Mouse (Mus musculus): Measurements from ENCODE around the gene Tpsg1. TPM values are rescaled to one million over a fixed set of nuclear protein-coding genes. Genes with fewer than 3 reads are reported as not detected.

Tpsg1 gene
- polyA plus RNA-seq, 1 experiment from 2014 or later = 6.3 TPM

- H3K4me1 ChIP-seq (replicated peaks; ENCODE audit: control insufficient read depth, insufficient read depth, low read length) = peaks cover 39% of the 10 kb centered on the region
- 74% methylated on average over 6 of the region's 6 CpGs for WGBS
- H3K27ac ChIP-seq (ENCODE audit: low read depth) = no peak overlapping the region
- H3K27me3 ChIP-seq (replicated peaks; ENCODE audit: control insufficient read depth, insufficient read depth, low read length) = no peaks in the 10 kb centered on the region
- H3K4me2 ChIP-seq (ENCODE audit: low read length) = no peak overlapping the region
- ATAC-seq (replicated peaks; ENCODE audit: low FRiP score, low TSS enrichment, low read depth) (no peak), DNase-seq (ENCODE audit: low spot score) (no peak)
- no peak overlapping the region for H3K4me3 ChIP-seq (ENCODE audit: low read depth, low read length)
- no peak overlapping the region for H3K9ac ChIP-seq (ENCODE audit: low read length)
- no peaks in the 10 kb centered on the region for H3K36me3 ChIP-seq (ENCODE audit: control insufficient read depth, insufficient read depth, low read length)
- no peaks in the 10 kb centered on the region for H3K9me3 ChIP-seq (ENCODE audit: control insufficient read depth, low read length)
These were observed 41.1 kb downstream of the Tpsg1 start for GRCm38 (mm10) chr17:25410180-25410579.

GRCm38 (mm10) chr17:25410786-25411185, 41.7 kb downstream of the Tpsg1 start:
- 40% methylated on average over 7 of the region's 7 CpGs for WGBS
- H3K4me1 ChIP-seq (replicated peaks; ENCODE audit: control insufficient read depth, insufficient read depth, low read length) = peaks cover 39% of the 10 kb centered on the region
- no peaks in the 10 kb centered on the region for H3K27me3 ChIP-seq (replicated peaks; ENCODE audit: control insufficient read depth, insufficient read depth, low read length)
- H3K36me3 ChIP-seq (ENCODE audit: control insufficient read depth, insufficient read depth, low read length) = no peaks in the 10 kb centered on the region
- no peak overlapping the region for H3K27ac ChIP-seq (ENCODE audit: low read depth)
- no peak overlapping the region for H3K4me2 ChIP-seq (ENCODE audit: low read length)
- H3K9me3 ChIP-seq (ENCODE audit: control insufficient read depth, low read length) = no peaks in the 10 kb centered on the region
- DNase-seq (ENCODE audit: low spot score) = no peak
- no peak overlapping the region for H3K9ac ChIP-seq (ENCODE audit: low read length)
- H3K4me3 ChIP-seq (ENCODE audit: low read depth, low read length) = no peak overlapping the region
- ATAC-seq (replicated peaks; ENCODE audit: low FRiP score, low TSS enrichment, low read depth) = no peak

GRCm38 (mm10) chr17:25411251-25411650, 42.2 kb downstream of the Tpsg1 start:
- no peak for DNase-seq (ENCODE audit: low spot score)
- WGBS = 50% methylated on average over 4 of the region's 4 CpGs
- H3K4me3 ChIP-seq (ENCODE audit: low read depth, low read length) = no peak overlapping the region
- no peak for ATAC-seq (replicated peaks; ENCODE audit: low FRiP score, low TSS enrichment, low read depth)
- no peaks in the 10 kb centered on the region for H3K27me3 ChIP-seq (replicated peaks; ENCODE audit: control insufficient read depth, insufficient read depth, low read length)
- H3K36me3 ChIP-seq (ENCODE audit: control insufficient read depth, insufficient read depth, low read length) = no peaks in the 10 kb centered on the region
- no peak overlapping the region for H3K4me2 ChIP-seq (ENCODE audit: low read length)
- H3K9me3 ChIP-seq (ENCODE audit: control insufficient read depth, low read length) = no peaks in the 10 kb centered on the region
- no peak overlapping the region for H3K9ac ChIP-seq (ENCODE audit: low read length)
- no peak overlapping the region for H3K27ac ChIP-seq (ENCODE audit: low read depth)
- peaks cover 39% of the 10 kb centered on the region for H3K4me1 ChIP-seq (replicated peaks; ENCODE audit: control insufficient read depth, insufficient read depth, low read length)

GRCm38 (mm10) chr17:25414209-25414608, 45.1 kb downstream of the Tpsg1 start:
- H3K4me3 ChIP-seq (ENCODE audit: low read depth, low read length) = no peak overlapping the region
- ATAC-seq (replicated peaks; ENCODE audit: low FRiP score, low TSS enrichment, low read depth) (no peak), DNase-seq (ENCODE audit: low spot score) (no peak)
- no peak overlapping the region for H3K27ac ChIP-seq (ENCODE audit: low read depth)
- no peak overlapping the region for H3K9ac ChIP-seq (ENCODE audit: low read length)
- no peaks in the 10 kb centered on the region for H3K36me3 ChIP-seq (ENCODE audit: control insufficient read depth, insufficient read depth, low read length)
- H3K9me3 ChIP-seq (ENCODE audit: control insufficient read depth, low read length) = no peaks in the 10 kb centered on the region
- H3K4me2 ChIP-seq (ENCODE audit: low read length) = no peak overlapping the region
- H3K4me1 ChIP-seq (replicated peaks; ENCODE audit: control insufficient read depth, insufficient read depth, low read length) = peaks cover 37% of the 10 kb centered on the region
- WGBS = 61% methylated on average over 4 of the region's 4 CpGs
- H3K27me3 ChIP-seq (replicated peaks; ENCODE audit: control insufficient read depth, insufficient read depth, low read length) = no peaks in the 10 kb centered on the region

GRCm38 (mm10) chr17:25414917-25415316, 45.8 kb downstream of the Tpsg1 start:
- DNase-seq (ENCODE audit: low spot score) (no peak), ATAC-seq (replicated peaks; ENCODE audit: low FRiP score, low TSS enrichment, low read depth) (no peak)
- Histone ChIP-seq H3K36me3 (ENCODE audit: control insufficient read depth, insufficient read depth, low read length) (no peaks in the 10 kb centered on the region), H3K4me1 (replicated peaks; ENCODE audit: control insufficient read depth, insufficient read depth, low read length) (peaks cover 39% of the 10 kb centered on the region), H3K9me3 (ENCODE audit: control insufficient read depth, low read length) (no peaks in the 10 kb centered on the region), H3K4me3 (ENCODE audit: low read depth, low read length) (no peak overlapping the region), H3K27me3 (replicated peaks; ENCODE audit: control insufficient read depth, insufficient read depth, low read length) (no peaks in the 10 kb centered on the region), H3K9ac (ENCODE audit: low read length) (no peak overlapping the region), H3K27ac (ENCODE audit: low read depth) (peak overlapping the region; percentile 17; the same call in 1 of the 2 replicates), H3K4me2 (ENCODE audit: low read length) (no peak overlapping the region)
- WGBS = 31% methylated on average over 3 of the region's 3 CpGs

GRCm38 (mm10) chr17:25415421-25415913, 46.4 kb downstream of the Tpsg1 start:
- no peaks in the 10 kb centered on the region for H3K27me3 ChIP-seq (replicated peaks; ENCODE audit: control insufficient read depth, insufficient read depth, low read length)
- H3K27ac ChIP-seq (ENCODE audit: low read depth) = peak overlapping the region; percentile 17; the same call in 1 of the 2 replicates
- no peaks in the 10 kb centered on the region for H3K36me3 ChIP-seq (ENCODE audit: control insufficient read depth, insufficient read depth, low read length)
- WGBS = 0% methylated on average over 4 of the region's 6 CpGs
- H3K4me3 ChIP-seq (ENCODE audit: low read depth, low read length) = no peak overlapping the region
- H3K9me3 ChIP-seq (ENCODE audit: control insufficient read depth, low read length) = no peaks in the 10 kb centered on the region
- DNase-seq (ENCODE audit: low spot score) (no peak), ATAC-seq (replicated peaks; ENCODE audit: low FRiP score, low TSS enrichment, low read depth) (peak; percentile 50)
- H3K4me2 ChIP-seq (ENCODE audit: low read length) = no peak overlapping the region
- H3K9ac ChIP-seq (ENCODE audit: low read length) = no peak overlapping the region
- peaks cover 39% of the 10 kb centered on the region for H3K4me1 ChIP-seq (replicated peaks; ENCODE audit: control insufficient read depth, insufficient read depth, low read length)

GRCm38 (mm10) chr17:25416219-25416618, 47.1 kb downstream of the Tpsg1 start:
- ATAC-seq (replicated peaks; ENCODE audit: low FRiP score, low TSS enrichment, low read depth) (peak; percentile 37; the same call in 1 of the 2 replicates), DNase-seq (ENCODE audit: low spot score) (peak; percentile 65)
- Histone ChIP-seq H3K4me2 (ENCODE audit: low read length) (peak overlapping the region; percentile 0; the same call in 1 of the 2 replicates), H3K9ac (ENCODE audit: low read length) (no peak overlapping the region), H3K4me3 (ENCODE audit: low read depth, low read length) (no peak overlapping the region), H3K36me3 (ENCODE audit: control insufficient read depth, insufficient read depth, low read length) (no peaks in the 10 kb centered on the region), H3K4me1 (replicated peaks; ENCODE audit: control insufficient read depth, insufficient read depth, low read length) (peaks cover 39% of the 10 kb centered on the region), H3K27me3 (replicated peaks; ENCODE audit: control insufficient read depth, insufficient read depth, low read length) (no peaks in the 10 kb centered on the region), H3K9me3 (ENCODE audit: control insufficient read depth, low read length) (no peaks in the 10 kb centered on the region), H3K27ac (ENCODE audit: low read depth) (peak overlapping the region; percentile 17; the same call in 1 of the 2 replicates)
- WGBS = 21% methylated on average over 3 of the region's 3 CpGs

- DNase-seq (ENCODE audit: low spot score) = no peak
- Histone ChIP-seq H3K27ac (ENCODE audit: low read depth) (no peak overlapping the region), H3K4me3 (ENCODE audit: low read depth, low read length) (no peak overlapping the region), H3K4me1 (replicated peaks; ENCODE audit: control insufficient read depth, insufficient read depth, low read length) (peaks cover 39% of the 10 kb centered on the region), H3K9me3 (ENCODE audit: control insufficient read depth, low read length) (no peaks in the 10 kb centered on the region), H3K9ac (ENCODE audit: low read length) (no peak overlapping the region), H3K4me2 (ENCODE audit: low read length) (no peak overlapping the region), H3K36me3 (ENCODE audit: control insufficient read depth, insufficient read depth, low read length) (no peaks in the 10 kb centered on the region), H3K27me3 (replicated peaks; ENCODE audit: control insufficient read depth, insufficient read depth, low read length) (no peaks in the 10 kb centered on the region)
- 73% methylated on average over 6 of the region's 6 CpGs for WGBS
- no peak for ATAC-seq (replicated peaks; ENCODE audit: low FRiP score, low TSS enrichment, low read depth)
These were observed 48.9 kb downstream of the Tpsg1 start for GRCm38 (mm10) chr17:25417990-25418389.

- WGBS = 32% methylated on average over 9 of the region's 9 CpGs
- DNase-seq (ENCODE audit: low spot score) = no peak
- peaks cover 39% of the 10 kb centered on the region for H3K4me1 ChIP-seq (replicated peaks; ENCODE audit: control insufficient read depth, insufficient read depth, low read length)
- H3K27me3 ChIP-seq (replicated peaks; ENCODE audit: control insufficient read depth, insufficient read depth, low read length) = no peaks in the 10 kb centered on the region
- H3K4me3 ChIP-seq (ENCODE audit: low read depth, low read length) = no peak overlapping the region
- no peak overlapping the region for H3K27ac ChIP-seq (ENCODE audit: low read depth)
- H3K4me2 ChIP-seq (ENCODE audit: low read length) = no peak overlapping the region
- H3K9ac ChIP-seq (ENCODE audit: low read length) = no peak overlapping the region
- no peak; the same call in 1 of the 2 replicates for ATAC-seq (replicated peaks; ENCODE audit: low FRiP score, low TSS enrichment, low read depth)
- no peaks in the 10 kb centered on the region for H3K9me3 ChIP-seq (ENCODE audit: control insufficient read depth, low read length)
- no peaks in the 10 kb centered on the region; the same call in 1 of the 2 replicates for H3K36me3 ChIP-seq (ENCODE audit: control insufficient read depth, insufficient read depth, low read length)
These were observed 49.9 kb downstream of the Tpsg1 start for GRCm38 (mm10) chr17:25418926-25419325.
